Mouse (Mus musculus): ENCODE measurements around the gene Mllt1. TPM values are rescaled to one million over a fixed set of nuclear protein-coding genes. Genes with fewer than 3 reads are reported as not detected.
A peak's percentile ranks its signal among the peaks of the same experiment; 100 is the strongest.

Mllt1 gene
- total RNA-seq, 1 experiment from 2014 or later = 36.2 TPM

DNA sequence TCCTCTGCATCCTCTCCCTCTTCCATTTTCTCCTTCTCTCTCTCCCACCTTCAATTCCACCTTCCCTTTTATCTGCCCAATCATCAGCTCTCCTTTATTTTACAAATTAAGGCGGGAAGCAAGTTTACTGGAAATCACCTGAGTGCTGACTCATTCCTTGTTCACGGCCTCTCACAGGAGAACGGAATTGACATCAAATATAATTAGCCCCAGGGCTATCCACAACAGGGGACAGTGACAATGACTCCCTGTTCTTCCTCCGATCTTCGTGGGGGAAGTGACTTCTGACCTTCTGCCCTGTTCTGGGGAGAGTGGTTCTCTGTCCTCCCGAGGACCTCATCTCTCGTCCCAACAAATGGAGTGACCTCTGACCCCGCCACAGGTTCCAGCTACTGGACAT is 58.2 kb downstream of the Mllt1 start:
- no peak for DNase-seq

GRCm38 (mm10) chr17:56876465-56876864 is 58.8 kb downstream of the Mllt1 start:
- no peak for DNase-seq

DNA sequence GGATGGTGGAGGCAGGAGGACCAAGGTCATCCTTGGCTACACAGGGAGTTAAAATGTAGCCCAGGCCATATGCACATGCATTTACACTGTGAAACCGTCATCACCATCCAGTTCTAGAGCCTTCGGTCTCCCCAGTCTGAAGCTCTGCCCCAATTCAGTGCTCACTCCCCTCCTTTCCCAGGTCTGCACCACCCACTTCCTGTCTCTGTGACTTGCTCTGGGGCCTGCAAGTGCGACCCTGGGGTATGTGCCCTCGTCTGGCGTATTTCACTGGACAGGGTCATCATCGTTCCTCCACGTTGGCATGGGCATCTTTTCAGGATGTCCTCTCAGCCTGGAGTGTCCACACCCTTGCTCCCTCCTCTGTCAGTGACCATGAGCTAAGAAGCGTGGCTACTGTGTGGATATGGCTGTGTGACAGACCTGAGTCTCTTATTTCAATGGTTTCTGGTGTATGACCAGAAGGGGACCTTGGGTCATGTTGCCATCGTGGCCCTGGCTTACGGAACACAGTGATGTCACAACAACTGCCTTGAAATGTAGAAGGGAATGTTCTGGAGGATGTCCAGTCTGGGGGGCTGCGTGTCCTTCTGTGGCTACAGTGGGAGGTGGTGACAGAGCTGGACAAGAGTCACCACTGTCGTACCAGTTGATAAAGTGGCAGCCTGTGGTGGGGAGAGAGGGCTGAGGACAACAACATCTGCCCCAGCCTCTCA is 60.1 kb downstream of the Mllt1 start, which contains the start of gene 1700061G19Rik:
1700061G19Rik (plus strand) TSS at position 542 of the 716 bp plus-strand sequence.
- DNase-seq = no peak

- no peak for DNase-seq
Measured at GRCm38 (mm10) chr17:56874237-56874636, 61.0 kb downstream of the Mllt1 start, which contains the start of gene Acsbg2. Acsbg2 (minus strand) TSS chr17:56874447.

- DNase-seq = no peak
Measured at GRCm38 (mm10) chr17:56872512-56872911, 62.7 kb downstream of the Mllt1 start.

DNA sequence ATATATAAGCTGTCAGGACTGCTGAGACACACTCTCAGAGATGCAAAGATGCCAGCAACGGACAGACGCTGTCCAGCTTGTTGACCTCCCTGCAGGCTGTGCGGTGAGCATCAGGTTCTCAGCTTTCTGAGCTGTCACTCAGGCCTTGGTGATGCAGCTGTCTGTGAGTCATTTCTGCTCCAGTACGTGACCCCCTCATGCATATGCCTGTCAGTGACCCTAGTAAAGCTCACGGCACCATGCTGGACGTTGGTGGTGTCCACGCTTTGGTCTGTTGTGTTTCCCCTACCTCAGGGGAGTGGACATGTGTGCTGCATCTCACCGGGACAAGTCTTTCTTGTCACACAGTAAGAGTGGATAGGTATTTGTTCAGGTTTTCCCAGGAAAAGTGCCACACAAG is 63.4 kb downstream of the Mllt1 start:
- no peak for DNase-seq

GRCm38 (mm10) chr17:56870287-56870953 is 64.8 kb downstream of the Mllt1 start:
- DNase-seq = no peak

DNA sequence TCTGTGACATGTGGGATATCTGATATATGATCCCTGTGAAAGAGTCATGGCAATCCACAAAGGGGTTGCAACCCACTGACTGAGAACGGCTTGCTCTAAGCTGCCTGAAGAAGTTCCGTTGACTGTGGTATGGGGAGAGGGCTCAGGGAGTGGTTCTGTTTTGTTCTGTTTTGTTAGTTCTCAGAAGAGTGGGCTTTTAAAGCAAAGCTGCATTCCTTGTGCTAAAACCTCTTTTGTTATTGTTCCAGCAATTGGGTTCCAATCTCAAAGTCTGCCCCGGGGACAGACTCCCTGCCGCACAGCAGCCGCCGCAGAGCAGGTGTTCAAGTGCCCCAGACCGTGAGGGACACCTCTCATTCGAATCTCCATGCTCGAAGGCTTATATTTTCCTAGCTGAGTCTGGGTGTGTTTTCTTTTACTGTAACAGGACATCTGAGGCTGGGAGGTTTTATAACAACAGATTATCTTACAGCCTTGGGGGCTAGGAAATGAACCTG is 65.7 kb downstream of the Mllt1 start:
- DNase-seq = no peak

GRCm38 (mm10) chr17:56866071-56866470 is 69.1 kb downstream of the Mllt1 start:
- no peak for DNase-seq

DNA sequence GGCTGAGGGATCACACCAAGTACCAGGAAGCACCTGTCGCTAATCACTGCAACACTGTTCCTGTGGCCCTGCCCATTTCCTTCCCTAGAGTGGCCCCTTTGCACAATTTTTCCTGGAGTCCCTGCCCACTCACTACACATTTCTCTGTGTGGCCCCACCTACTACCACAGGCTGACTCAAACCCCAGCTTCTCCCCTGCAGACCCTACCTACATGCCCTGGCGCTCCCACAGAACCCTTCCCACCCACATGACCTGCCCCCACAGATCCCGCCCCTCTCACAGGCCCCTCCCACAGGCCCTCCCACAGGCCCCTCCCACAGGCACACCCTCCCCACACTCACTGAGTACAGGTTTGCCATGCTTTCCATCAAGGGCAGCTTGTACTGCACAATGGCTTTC is 74.0 kb downstream of the Mllt1 start:
- no peak for DNase-seq

- DNase-seq = no peak
Measured at GRCm38 (mm10) chr17:56858922-56859321, 76.3 kb downstream of the Mllt1 start.

DNA sequence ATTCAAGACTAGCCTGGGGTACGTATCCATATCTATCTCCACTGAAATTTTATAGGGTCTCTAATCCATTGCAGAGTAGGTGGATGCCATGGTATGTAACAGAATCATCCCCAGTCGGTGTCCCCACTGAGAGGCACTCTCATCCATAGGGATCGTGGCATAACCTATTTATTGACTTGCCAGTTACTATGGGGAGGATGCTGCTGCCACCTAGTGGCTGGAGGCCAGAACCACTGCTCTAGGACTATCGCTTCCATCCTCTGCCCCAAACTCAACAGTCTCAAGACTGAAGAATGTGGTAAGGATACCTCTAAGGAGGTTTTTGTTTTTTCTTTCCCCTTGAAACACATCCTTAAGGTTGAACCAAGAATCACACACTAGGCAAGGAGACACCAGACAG is 77.0 kb downstream of the Mllt1 start:
- peak; percentile 76 for DNase-seq

GRCm38 (mm10) chr17:56855421-56855820 is 79.8 kb downstream of the Mllt1 start:
- DNase-seq = no peak

GRCm38 (mm10) chr17:56851167-56851566 is 84.0 kb downstream of the Mllt1 start:
- DNase-seq = no peak

GRCm38 (mm10) chr17:56849710-56850109 is 85.5 kb downstream of the Mllt1 start:
- DNase-seq = no peak

- no peak for DNase-seq
Measured at GRCm38 (mm10) chr17:56848785-56849184, 86.4 kb downstream of the Mllt1 start.

DNA sequence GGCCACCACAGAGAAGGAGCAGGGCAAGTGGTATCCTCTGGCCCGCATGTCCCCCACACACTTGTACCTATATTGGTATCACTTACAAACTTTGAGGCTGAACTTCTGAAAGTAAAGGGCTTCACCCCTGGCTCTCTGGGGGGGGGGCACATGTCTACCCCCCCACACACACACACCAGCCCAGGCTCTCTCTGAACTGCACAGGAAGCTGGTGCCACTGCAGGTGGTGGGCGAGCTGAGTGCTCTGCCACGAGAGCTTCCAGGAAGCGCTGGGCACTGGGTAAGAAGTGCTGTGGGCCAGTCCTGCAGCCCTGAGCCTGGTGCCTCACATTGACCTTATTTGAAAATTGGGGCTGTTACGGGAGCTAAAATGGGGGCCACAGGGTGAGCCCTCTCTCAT is 91.5 kb downstream of the Mllt1 start:
- no peak for DNase-seq

Other genes with a start within 250 kb of the Mllt1 start
- 248 and 277 TPM in 2 replicates for gene Ndufa11, start 217.6 kb downstream of the Mllt1 start, total RNA-seq (2021)
- gene Vmac, start 217.4 kb downstream of the Mllt1 start, total RNA-seq (2021) = 27.1 and 29.1 TPM in 2 replicates
- 3.8 and 5.3 TPM in 2 replicates for gene Nrtn, start 177.9 kb downstream of the Mllt1 start, total RNA-seq (2021)
- 41.9 and 47.4 TPM in 2 replicates for gene Dus3l, start 170.7 kb downstream of the Mllt1 start, total RNA-seq (2021)
- gene Prr22, start 165.2 kb downstream of the Mllt1 start, total RNA-seq (2021) = 0.79 and 1.5 TPM in 2 replicates
- 6.9 and 11.1 TPM in 2 replicates for gene Rfx2, start 104.4 kb downstream of the Mllt1 start, total RNA-seq (2021)
- gene Acsbg2, start 61.0 kb downstream of the Mllt1 start, total RNA-seq (2021) = 0.71 and 0.76 TPM in 2 replicates
- gene 1700061G19Rik, start 59.9 kb downstream of the Mllt1 start, total RNA-seq (2021) = 5.4 and 8.9 TPM in 2 replicates
- gene Acer1, start 46.7 kb upstream of the Mllt1 start, total RNA-seq (2021) = 0.38 and 0.70 TPM in 2 replicates
- gene Clpp, start 54.9 kb upstream of the Mllt1 start, total RNA-seq (2021) = 106 and 120 TPM in 2 replicates
- gene Alkbh7, start 61.9 kb upstream of the Mllt1 start, total RNA-seq (2021) = 67.3 and 95.1 TPM in 2 replicates
- 0.76 and 2.3 TPM in 2 replicates for gene Pspn, start 64.6 kb upstream of the Mllt1 start, total RNA-seq (2021)
- 46.1 and 55.3 TPM in 2 replicates for gene Gtf2f1, start 75.9 kb upstream of the Mllt1 start, total RNA-seq (2021)
- gene Gm17949, start 76.1 kb upstream of the Mllt1 start, total RNA-seq (2021) = 0.64 TPM in 1 of 2 replicates, not detected in the other
- 94.9 and 115 TPM in 2 replicates for gene Khsrp, start 96.1 kb upstream of the Mllt1 start, total RNA-seq (2021)
- not detected in 2 replicates for gene Slc25a41, start 106.2 kb upstream of the Mllt1 start, total RNA-seq (2021)
- 1.4 TPM in 1 of 2 replicates, not detected in the other for gene Crb3, start 123.7 kb upstream of the Mllt1 start, total RNA-seq (2021)
- 89.2 and 96.3 TPM in 2 replicates for gene Slc25a23, start 124.4 kb upstream of the Mllt1 start, total RNA-seq (2021)
- 1.6 TPM in 1 of 2 replicates, not detected in the other for gene Dennd1c, start 143.1 kb upstream of the Mllt1 start, total RNA-seq (2021)
- gene Tubb4a, start 152.4 kb upstream of the Mllt1 start, total RNA-seq (2021) = 4.0 and 5.0 TPM in 2 replicates
- 0.39 and 0.71 TPM in 2 replicates for gene Tnfsf9, start 169.9 kb upstream of the Mllt1 start, total RNA-seq (2021)
- gene Cd70, start 214.4 kb upstream of the Mllt1 start, total RNA-seq (2021) = not detected in 2 replicates